Mouse (Mus musculus): ENCODE measurements at regions not wholly inside any gene's neighbourhood (a gene's known extent, or its start where the extent isn't known, plus 50 kb on each side); places are given as distances from the start of the nearest gene placed in this dataset.

DNA sequence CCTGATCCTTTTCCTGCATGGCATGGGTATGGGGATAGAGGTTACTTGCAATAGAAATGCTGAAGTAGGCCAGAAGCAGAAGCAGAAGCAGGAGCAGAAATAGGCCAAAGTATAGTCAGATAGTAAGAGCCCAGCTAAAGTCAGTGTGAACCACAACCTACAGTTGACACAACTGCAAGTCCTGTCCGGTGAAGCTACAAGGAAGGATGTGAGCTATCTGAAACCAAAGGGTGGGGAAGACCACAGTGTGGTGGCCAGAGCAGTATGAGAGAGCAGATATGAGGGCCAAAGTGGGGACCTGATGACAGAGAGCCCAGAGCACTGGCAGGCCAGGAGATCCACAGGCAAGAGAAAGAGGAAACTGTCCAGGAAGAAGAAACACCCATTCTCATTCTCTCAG lies 87.1 kb upstream of the Sesn3 start:
- Histone ChIP-seq H3K27me3 (ENCODE audit: control insufficient read depth, insufficient read depth, low read length) (no peaks in the 10 kb centered on the region), H3K4me1 (ENCODE audit: control insufficient read depth, insufficient read depth) (no peaks in the 10 kb centered on the region), H3K27ac (ENCODE audit: low read depth) (no peak overlapping the region), H3K4me3 (ENCODE audit: low read depth, low read length) (no peak overlapping the region), H3K9me3 (replicated peaks; ENCODE audit: control insufficient read depth, low read length) (no peaks in the 10 kb centered on the region), H3K4me2 (ENCODE audit: low read depth, low read length) (no peak overlapping the region), H3K36me3 (replicated peaks; ENCODE audit: control insufficient read depth, insufficient read depth, low read length) (no peaks in the 10 kb centered on the region), H3K9ac (replicated peaks; ENCODE audit: low read depth, low read length) (no peak overlapping the region)
- 79% methylated on average over 1 of the region's 1 CpGs for WGBS
- TF ChIP-seq EP300 (IDR thresholded peaks at IDR 0.05; ENCODE audit: low read depth) (no peak), CTCF (IDR thresholded peaks at IDR 0.05; ENCODE audit: low read depth) (no peak)
- DNase-seq (ENCODE audit: low spot score): no peak
- no peak for ATAC-seq (ENCODE audit: insufficient read depth, low read depth)

DNA sequence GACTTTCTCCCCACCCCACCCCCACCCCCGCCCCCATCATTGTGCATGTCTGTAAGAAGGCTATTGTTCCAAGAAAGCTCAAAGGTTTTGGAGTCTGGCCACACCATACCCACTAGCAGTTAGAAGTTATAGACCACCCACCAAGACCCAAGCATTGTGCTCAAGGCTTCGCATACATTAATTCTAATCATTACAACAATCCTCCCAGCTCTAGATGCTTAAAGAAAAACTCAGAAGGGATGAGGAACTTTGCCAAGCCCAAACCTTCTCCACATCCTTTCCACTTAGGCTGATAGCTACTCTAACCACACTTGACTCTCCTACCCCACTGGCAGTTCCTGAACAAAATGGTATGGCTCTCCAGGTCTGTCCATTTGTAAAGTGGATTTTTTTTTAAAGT lies 86.4 kb upstream of the Sesn3 start:
- Histone ChIP-seq H3K4me2 (ENCODE audit: low read depth, low read length) (no peak overlapping the region), H3K4me1 (ENCODE audit: control insufficient read depth, insufficient read depth) (no peaks in the 10 kb centered on the region), H3K27me3 (ENCODE audit: control insufficient read depth, insufficient read depth, low read length) (no peaks in the 10 kb centered on the region), H3K9me3 (replicated peaks; ENCODE audit: control insufficient read depth, low read length) (no peaks in the 10 kb centered on the region), H3K27ac (ENCODE audit: low read depth) (no peak overlapping the region), H3K9ac (replicated peaks; ENCODE audit: low read depth, low read length) (no peak overlapping the region), H3K4me3 (ENCODE audit: low read depth, low read length) (no peak overlapping the region), H3K36me3 (replicated peaks; ENCODE audit: control insufficient read depth, insufficient read depth, low read length) (no peaks in the 10 kb centered on the region)
- no peak for DNase-seq (ENCODE audit: low spot score)
- TF ChIP-seq CTCF (IDR thresholded peaks at IDR 0.05; ENCODE audit: low read depth): no peak
- TF ChIP-seq EP300 (IDR thresholded peaks at IDR 0.05; ENCODE audit: low read depth): no peak
- WGBS: 85% methylated on average over 2 of the region's 2 CpGs
- no peak for ATAC-seq (ENCODE audit: insufficient read depth, low read depth)

GRCm38 (mm10) chr9:14190660-14191059 lies 84.2 kb upstream of the Sesn3 start:
- no peak overlapping the region for H3K4me3 ChIP-seq (ENCODE audit: low read depth, low read length)
- ATAC-seq (ENCODE audit: insufficient read depth, low read depth) (no peak), DNase-seq (ENCODE audit: low spot score) (no peak)
- H3K9ac ChIP-seq (replicated peaks; ENCODE audit: low read depth, low read length): no peak overlapping the region
- H3K4me2 ChIP-seq (ENCODE audit: low read depth, low read length): no peak overlapping the region
- 52% methylated on average over 9 of the region's 9 CpGs for WGBS
- no peaks in the 10 kb centered on the region for H3K27me3 ChIP-seq (ENCODE audit: control insufficient read depth, insufficient read depth, low read length)
- H3K36me3 ChIP-seq (replicated peaks; ENCODE audit: control insufficient read depth, insufficient read depth, low read length): no peaks in the 10 kb centered on the region
- TF ChIP-seq CTCF (IDR thresholded peaks at IDR 0.05; ENCODE audit: low read depth): no peak
- TF ChIP-seq EP300 (IDR thresholded peaks at IDR 0.05; ENCODE audit: low read depth): no peak
- no peaks in the 10 kb centered on the region for H3K4me1 ChIP-seq (ENCODE audit: control insufficient read depth, insufficient read depth)
- no peak overlapping the region for H3K27ac ChIP-seq (ENCODE audit: low read depth)
- no peaks in the 10 kb centered on the region for H3K9me3 ChIP-seq (replicated peaks; ENCODE audit: control insufficient read depth, low read length)

- 72% methylated on average over 5 of the region's 5 CpGs for WGBS
- ATAC-seq (ENCODE audit: insufficient read depth, low read depth) (no peak), DNase-seq (ENCODE audit: low spot score) (no peak)
- Histone ChIP-seq H3K27ac (ENCODE audit: low read depth) (no peak overlapping the region), H3K9me3 (replicated peaks; ENCODE audit: control insufficient read depth, low read length) (no peaks in the 10 kb centered on the region), H3K27me3 (ENCODE audit: control insufficient read depth, insufficient read depth, low read length) (no peaks in the 10 kb centered on the region), H3K36me3 (replicated peaks; ENCODE audit: control insufficient read depth, insufficient read depth, low read length) (no peaks in the 10 kb centered on the region), H3K4me1 (ENCODE audit: control insufficient read depth, insufficient read depth) (no peaks in the 10 kb centered on the region), H3K4me2 (ENCODE audit: low read depth, low read length) (no peak overlapping the region), H3K9ac (replicated peaks; ENCODE audit: low read depth, low read length) (no peak overlapping the region), H3K4me3 (ENCODE audit: low read depth, low read length) (no peak overlapping the region)
- TF ChIP-seq CTCF (IDR thresholded peaks at IDR 0.05; ENCODE audit: low read depth) (no peak), EP300 (IDR thresholded peaks at IDR 0.05; ENCODE audit: low read depth) (no peak)
Observed at GRCm38 (mm10) chr9:14194748-14195147, 80.1 kb upstream of the Sesn3 start.

DNA sequence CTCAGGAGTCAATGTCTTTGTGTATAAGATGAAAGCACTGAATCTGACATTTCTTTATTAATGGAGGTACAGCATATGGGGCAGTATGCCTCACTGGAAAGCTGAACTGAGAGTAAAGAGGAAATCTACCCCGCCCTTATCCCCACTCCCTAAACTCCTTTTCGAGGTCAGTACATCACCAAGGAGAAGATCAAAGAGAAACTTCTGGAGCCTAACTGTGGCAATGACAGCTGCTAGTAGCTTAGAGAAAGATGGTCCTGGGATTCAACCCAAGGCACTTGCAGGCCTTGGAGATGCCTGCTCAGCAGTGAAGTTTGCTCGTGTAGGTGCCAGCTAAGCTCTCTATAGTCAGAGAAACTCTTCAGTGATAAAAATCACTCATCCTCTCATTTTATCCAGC lies 75.8 kb upstream of the Sesn3 start:
- ATAC-seq (ENCODE audit: insufficient read depth, low read depth): no peak
- WGBS: 57% methylated on average over 3 of the region's 3 CpGs
- Histone ChIP-seq H3K36me3 (replicated peaks; ENCODE audit: control insufficient read depth, insufficient read depth, low read length) (no peaks in the 10 kb centered on the region), H3K4me1 (ENCODE audit: control insufficient read depth, insufficient read depth) (no peaks in the 10 kb centered on the region), H3K4me2 (ENCODE audit: low read depth, low read length) (no peak overlapping the region), H3K9me3 (replicated peaks; ENCODE audit: control insufficient read depth, low read length) (no peaks in the 10 kb centered on the region), H3K27ac (ENCODE audit: low read depth) (no peak overlapping the region), H3K27me3 (ENCODE audit: control insufficient read depth, insufficient read depth, low read length) (no peaks in the 10 kb centered on the region), H3K9ac (replicated peaks; ENCODE audit: low read depth, low read length) (no peak overlapping the region), H3K4me3 (ENCODE audit: low read depth, low read length) (no peak overlapping the region)
- no peak for TF ChIP-seq EP300 (IDR thresholded peaks at IDR 0.05; ENCODE audit: low read depth)
- TF ChIP-seq CTCF (IDR thresholded peaks at IDR 0.05; ENCODE audit: low read depth): no peak
- no peak for DNase-seq (ENCODE audit: low spot score)

- H3K27ac ChIP-seq (ENCODE audit: low read depth): no peak overlapping the region
- TF ChIP-seq EP300 (IDR thresholded peaks at IDR 0.05; ENCODE audit: low read depth) (no peak), CTCF (IDR thresholded peaks at IDR 0.05; ENCODE audit: low read depth) (no peak)
- no peaks in the 10 kb centered on the region for H3K9me3 ChIP-seq (replicated peaks; ENCODE audit: control insufficient read depth, low read length)
- 64% methylated on average over 9 of the region's 9 CpGs for WGBS
- no peak for ATAC-seq (ENCODE audit: insufficient read depth, low read depth)
- H3K36me3 ChIP-seq (replicated peaks; ENCODE audit: control insufficient read depth, insufficient read depth, low read length): no peaks in the 10 kb centered on the region
- H3K27me3 ChIP-seq (ENCODE audit: control insufficient read depth, insufficient read depth, low read length): no peaks in the 10 kb centered on the region
- H3K9ac ChIP-seq (replicated peaks; ENCODE audit: low read depth, low read length): no peak overlapping the region
- DNase-seq (ENCODE audit: low spot score): no peak
- H3K4me2 ChIP-seq (ENCODE audit: low read depth, low read length): no peak overlapping the region
- H3K4me1 ChIP-seq (ENCODE audit: control insufficient read depth, insufficient read depth): no peaks in the 10 kb centered on the region
- no peak overlapping the region for H3K4me3 ChIP-seq (ENCODE audit: low read depth, low read length)
Observed at GRCm38 (mm10) chr9:14199983-14200700, 74.7 kb upstream of the Sesn3 start.
